Mouse (Mus musculus): Measurements from ENCODE around the gene Hist1h2ai. TPM values are rescaled to one million over a fixed set of nuclear protein-coding genes. Genes with fewer than 3 reads are reported as not detected.
"Not testable (repeated sequence)": the region's sequence is repeated elsewhere in the genome, so short reads cannot be mapped to it uniquely, and the experiment has no call there.

Gene Hist1h2ai
- polyA plus RNA-seq, 1 experiment: 5.8 TPM

DNA sequence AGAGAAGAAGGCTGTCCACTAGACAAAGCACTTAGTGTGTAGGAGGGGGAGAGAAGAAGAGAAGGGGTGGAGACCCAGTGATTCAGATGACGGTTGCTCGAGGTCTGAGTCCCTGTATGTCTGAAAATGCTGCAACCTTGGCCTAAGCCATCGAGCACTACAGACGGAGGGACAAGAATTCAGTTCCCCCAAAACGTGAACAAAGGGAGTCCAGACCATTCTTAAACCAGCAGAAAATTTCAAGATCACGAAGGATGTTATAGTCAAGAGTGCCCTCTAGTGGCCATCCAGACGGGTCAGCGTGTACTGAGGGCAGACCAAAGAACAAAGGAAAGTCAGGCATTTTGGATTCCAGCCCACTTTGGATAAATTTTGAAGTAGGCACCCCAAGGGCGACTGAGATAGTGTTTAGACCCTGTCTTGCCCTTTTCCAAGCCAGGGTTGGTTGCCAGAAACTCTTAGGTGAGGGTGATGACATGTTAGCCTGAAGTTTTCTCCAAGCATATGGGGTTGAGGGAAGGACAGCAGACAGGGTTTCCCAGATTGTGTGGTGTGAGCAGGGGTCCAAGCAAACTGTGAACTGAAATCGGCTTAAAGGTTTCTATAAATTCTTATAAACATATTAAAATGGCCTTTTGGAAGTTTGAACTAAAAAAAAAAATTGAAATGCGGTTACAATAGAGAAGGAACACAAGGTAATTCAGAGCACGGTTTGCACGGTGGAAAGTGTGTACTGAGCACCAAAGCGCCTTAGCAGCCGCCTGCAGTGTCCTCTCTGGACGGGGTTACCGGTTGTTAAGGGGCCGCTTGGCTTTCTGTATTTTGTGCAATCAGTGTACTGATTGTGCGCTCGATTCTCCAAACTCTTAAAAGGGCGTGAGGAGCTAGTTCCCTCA, 18.0 kb downstream of the Hist1h2ai start:
- H3K4me1 ChIP-seq (ENCODE audit: control insufficient read depth, insufficient read depth, low read length): no peaks in the 10 kb centered on the region
- TF ChIP-seq POLR2A (IDR thresholded peaks at IDR 0.05; ENCODE audit: borderline replicate concordance, extremely low read depth, low read depth, low read length): no peak
- TF ChIP-seq CTCF (IDR thresholded peaks at IDR 0.05; ENCODE audit: insufficient read depth, low read length): peak; percentile 84
- WGBS: under 1% methylated on average over 21 of the region's 21 CpGs
- peak overlapping the region; percentile 57 for H3K4me3 ChIP-seq (replicated peaks; ENCODE audit: extremely low read depth, low read depth, low read length)
- DNase-seq: peak; percentile 61

DNA sequence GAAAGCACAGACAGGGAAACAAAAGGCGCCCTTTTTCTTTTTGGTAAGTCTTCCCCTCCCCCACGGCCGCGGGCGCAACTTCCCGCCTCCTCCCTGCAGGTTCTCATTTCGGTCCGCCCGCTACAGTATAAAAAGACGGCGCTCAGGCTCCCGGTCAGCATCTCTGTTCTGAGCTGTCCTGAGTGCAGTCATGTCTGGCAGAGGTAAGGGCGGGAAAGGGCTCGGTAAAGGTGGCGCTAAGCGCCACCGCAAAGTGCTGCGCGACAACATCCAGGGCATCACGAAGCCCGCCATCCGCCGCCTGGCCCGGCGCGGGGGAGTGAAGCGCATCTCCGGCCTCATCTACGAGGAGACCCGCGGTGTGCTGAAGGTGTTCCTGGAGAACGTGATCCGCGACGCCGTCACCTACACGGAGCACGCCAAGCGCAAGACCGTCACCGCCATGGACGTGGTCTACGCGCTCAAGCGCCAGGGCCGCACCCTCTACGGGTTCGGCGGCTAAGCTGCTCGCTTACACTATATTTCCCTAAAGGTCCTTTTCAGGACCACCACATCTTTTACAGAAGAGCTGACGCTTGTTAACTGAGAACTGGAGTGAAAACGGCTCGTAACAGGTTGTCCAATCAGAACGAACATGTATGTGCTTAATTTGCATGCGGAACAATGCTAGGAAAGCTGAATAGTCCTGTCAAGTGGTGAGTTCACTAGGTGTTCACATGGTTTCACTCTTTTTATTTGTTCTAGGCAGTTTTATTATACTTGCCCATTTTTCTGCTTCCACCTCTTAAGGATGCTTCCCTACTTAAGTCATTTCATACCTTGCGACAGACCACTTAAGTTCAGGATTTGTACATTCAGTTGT, 18.9 kb downstream of the Hist1h2ai start, which contains the start of gene Hist1h4j:
Gene Hist1h4j, plus strand, starts transcription at position 159 of the 862 bp plus-strand sequence.
- DNase-seq: peak; percentile 56
- whole genome bisulfite sequencing: under 1% methylated on average over 48 of the region's 56 CpGs
- peak within 1 kb of the TSS; percentile 57 for H3K4me3 ChIP-seq (replicated peaks; ENCODE audit: extremely low read depth, low read depth, low read length)
- H3K4me1 ChIP-seq (ENCODE audit: control insufficient read depth, insufficient read depth, low read length): not testable (repeated sequence)
- TF ChIP-seq POLR2A (IDR thresholded peaks at IDR 0.05; ENCODE audit: borderline replicate concordance, extremely low read depth, low read depth, low read length): peak; percentile 74; the same call in 1 of the 2 replicates

GRCm38 (mm10) chr13:21745006-21745405, 28.8 kb downstream of the Hist1h2ai start:
- Histone ChIP-seq H3K4me1 (ENCODE audit: control insufficient read depth, insufficient read depth, low read length) (peaks cover 5% of the 10 kb centered on the region; the same call in 1 of the 2 replicates), H3K4me3 (replicated peaks; ENCODE audit: extremely low read depth, low read depth, low read length) (no peak overlapping the region)
- WGBS: 66% methylated on average over 1 of the region's 1 CpGs
- no peak for DNase-seq
- TF ChIP-seq CTCF (IDR thresholded peaks at IDR 0.05; ENCODE audit: insufficient read depth, low read length) (no peak), POLR2A (IDR thresholded peaks at IDR 0.05; ENCODE audit: borderline replicate concordance, extremely low read depth, low read depth, low read length) (no peak)

- TF ChIP-seq POLR2A (IDR thresholded peaks at IDR 0.05; ENCODE audit: borderline replicate concordance, extremely low read depth, low read depth, low read length): no peak
- no peak for TF ChIP-seq CTCF (IDR thresholded peaks at IDR 0.05; ENCODE audit: insufficient read depth, low read length)
- peak overlapping the region; percentile 41 for H3K4me3 ChIP-seq (replicated peaks; ENCODE audit: extremely low read depth, low read depth, low read length)
- 9% methylated on average over 5 of the region's 5 CpGs for WGBS
Observed at GRCm38 (mm10) chr13:21749387-21750158, 33.4 kb downstream of the Hist1h2ai start.

GRCm38 (mm10) chr13:21750159-21751017, 34.2 kb downstream of the Hist1h2ai start, which contains the start of gene Hist1h4k:
Gene Hist1h4k, minus strand, starts transcription at chr13:21750505.
- peak; percentile 81 for DNase-seq
- H3K4me1 ChIP-seq (ENCODE audit: control insufficient read depth, insufficient read depth, low read length): not testable (repeated sequence)
- peak; percentile 79; the same call in 1 of the 2 replicates for TF ChIP-seq POLR2A (IDR thresholded peaks at IDR 0.05; ENCODE audit: borderline replicate concordance, extremely low read depth, low read depth, low read length)
- peak within 1 kb of the TSS; percentile 48 for H3K4me3 ChIP-seq (replicated peaks; ENCODE audit: extremely low read depth, low read depth, low read length)
- WGBS: under 1% methylated on average over 40 of the region's 56 CpGs

More at GRCm38 (mm10) chr13:21749387-21750158, 33.4 kb downstream of the Hist1h2ai start:
- no peak for DNase-seq
- H3K4me1 ChIP-seq (ENCODE audit: control insufficient read depth, insufficient read depth, low read length): peaks cover 7% of the 10 kb centered on the region

DNA sequence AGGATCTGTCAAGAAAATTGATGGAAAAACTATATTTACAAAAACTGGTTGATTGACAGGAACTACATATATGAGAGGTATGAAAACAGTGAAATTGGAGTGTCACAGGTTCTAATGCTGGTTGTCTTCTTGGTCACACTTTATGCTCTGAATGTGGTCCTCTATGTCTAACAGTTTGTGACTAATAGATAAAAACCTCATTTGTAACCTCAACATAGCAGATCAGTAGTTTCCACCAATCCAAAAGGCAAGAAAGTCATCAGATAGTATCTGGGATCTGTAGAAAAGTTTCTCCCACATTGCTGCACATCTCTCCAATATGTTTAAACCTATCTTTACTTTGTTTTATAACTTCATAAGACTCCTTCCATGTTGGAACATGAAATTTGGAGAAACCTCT, 35.2 kb downstream of the Hist1h2ai start:
- TF ChIP-seq POLR2A (IDR thresholded peaks at IDR 0.05; ENCODE audit: borderline replicate concordance, extremely low read depth, low read depth, low read length) (no peak), CTCF (IDR thresholded peaks at IDR 0.05; ENCODE audit: insufficient read depth, low read length) (no peak)
- Histone ChIP-seq H3K4me3 (replicated peaks; ENCODE audit: extremely low read depth, low read depth, low read length) (no peak overlapping the region), H3K4me1 (ENCODE audit: control insufficient read depth, insufficient read depth, low read length) (peaks cover 8% of the 10 kb centered on the region)
- no peak for DNase-seq

GRCm38 (mm10) chr13:21751827-21752226, 35.6 kb downstream of the Hist1h2ai start:
- no peak for DNase-seq
- Histone ChIP-seq H3K4me1 (ENCODE audit: control insufficient read depth, insufficient read depth, low read length) (peaks cover 8% of the 10 kb centered on the region), H3K4me3 (replicated peaks; ENCODE audit: extremely low read depth, low read depth, low read length) (no peak overlapping the region)
- TF ChIP-seq CTCF (IDR thresholded peaks at IDR 0.05; ENCODE audit: insufficient read depth, low read length): no peak
- WGBS: 61% methylated on average over 3 of the region's 3 CpGs

- Histone ChIP-seq H3K4me3 (replicated peaks; ENCODE audit: extremely low read depth, low read depth, low read length) (no peak overlapping the region), H3K4me1 (ENCODE audit: control insufficient read depth, insufficient read depth, low read length) (peaks cover 8% of the 10 kb centered on the region)
- TF ChIP-seq CTCF (IDR thresholded peaks at IDR 0.05; ENCODE audit: insufficient read depth, low read length) (no peak), POLR2A (IDR thresholded peaks at IDR 0.05; ENCODE audit: borderline replicate concordance, extremely low read depth, low read depth, low read length) (no peak)
- WGBS: 34% methylated on average over 3 of the region's 3 CpGs
- no peak for DNase-seq
Observed at GRCm38 (mm10) chr13:21752356-21752755, 36.1 kb downstream of the Hist1h2ai start.

Data from lung, adult 2 months (tissue).